Mouse (Mus musculus): ENCODE results near the gene C730034F03Rik. TPM values are rescaled to one million over a fixed set of nuclear protein-coding genes. Genes with fewer than 3 reads are reported as not detected.

Gene C730034F03Rik
- polyA plus RNA-seq, 1 experiment from 2014 or later = 6.7 TPM

- ATAC-seq = no peak
- no peak overlapping the region for H3K9ac ChIP-seq
- 0 out of 2 replicates have a peak, but pooled peaks cover 4% of the 10 kb centered on the region for H3K4me1 ChIP-seq
- H3K36me3 ChIP-seq (ENCODE audit: poor library complexity, severe bottlenecking) = no peaks in the 10 kb centered on the region
- H3K4me3 ChIP-seq = no peak overlapping the region
- 86% methylated on average over 5 of the region's 5 CpGs for WGBS
- H3K27ac ChIP-seq = no peak overlapping the region
- no peak overlapping the region for H3K4me2 ChIP-seq
- H3K27me3 ChIP-seq = no peaks in the 10 kb centered on the region
- no peaks in the 10 kb centered on the region for H3K9me3 ChIP-seq (replicated peaks)
Measured at GRCm38 (mm10) chr15:89435878-89436277, 6.5 kb downstream of the C730034F03Rik start.

DNA sequence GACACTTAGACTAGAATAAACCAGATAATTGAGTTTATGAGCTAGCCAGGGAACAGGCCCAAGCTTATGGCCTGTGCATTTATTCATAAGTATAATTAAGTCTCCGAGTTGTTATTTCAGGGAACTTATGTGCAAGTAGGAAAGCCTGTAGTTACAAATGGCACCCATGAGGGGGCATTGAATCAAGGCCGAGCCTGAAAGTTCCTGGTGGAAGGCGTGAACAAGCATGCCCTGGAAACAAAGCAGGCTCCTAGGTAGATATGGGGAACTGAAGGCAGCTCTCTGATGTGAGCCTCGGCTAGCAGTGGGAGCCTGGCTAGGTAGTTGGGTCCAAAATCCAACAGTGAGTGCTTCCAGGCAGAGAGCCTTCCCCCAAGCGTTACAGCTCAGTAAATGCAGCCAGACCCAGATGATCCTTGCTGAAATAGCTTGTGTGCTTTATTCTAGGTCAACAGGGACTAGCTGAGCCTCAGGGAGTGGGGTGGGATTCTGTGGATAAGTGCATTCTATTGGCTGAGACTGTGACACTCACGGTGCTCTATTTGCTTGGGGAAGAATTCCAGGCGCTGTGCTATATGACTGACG lies 13.2 kb downstream of the C730034F03Rik start:
- no peak overlapping the region for H3K4me2 ChIP-seq
- H3K9me3 ChIP-seq (replicated peaks) = no peaks in the 10 kb centered on the region
- H3K4me1 ChIP-seq = no peaks in the 10 kb centered on the region
- WGBS = 32% methylated on average over 8 of the region's 8 CpGs
- no peak overlapping the region for H3K9ac ChIP-seq
- no peaks in the 10 kb centered on the region for H3K36me3 ChIP-seq (ENCODE audit: poor library complexity, severe bottlenecking)
- H3K27ac ChIP-seq = no peak overlapping the region
- H3K27me3 ChIP-seq = no peaks in the 10 kb centered on the region
- no peak for ATAC-seq
- H3K4me3 ChIP-seq = no peak overlapping the region

DNA sequence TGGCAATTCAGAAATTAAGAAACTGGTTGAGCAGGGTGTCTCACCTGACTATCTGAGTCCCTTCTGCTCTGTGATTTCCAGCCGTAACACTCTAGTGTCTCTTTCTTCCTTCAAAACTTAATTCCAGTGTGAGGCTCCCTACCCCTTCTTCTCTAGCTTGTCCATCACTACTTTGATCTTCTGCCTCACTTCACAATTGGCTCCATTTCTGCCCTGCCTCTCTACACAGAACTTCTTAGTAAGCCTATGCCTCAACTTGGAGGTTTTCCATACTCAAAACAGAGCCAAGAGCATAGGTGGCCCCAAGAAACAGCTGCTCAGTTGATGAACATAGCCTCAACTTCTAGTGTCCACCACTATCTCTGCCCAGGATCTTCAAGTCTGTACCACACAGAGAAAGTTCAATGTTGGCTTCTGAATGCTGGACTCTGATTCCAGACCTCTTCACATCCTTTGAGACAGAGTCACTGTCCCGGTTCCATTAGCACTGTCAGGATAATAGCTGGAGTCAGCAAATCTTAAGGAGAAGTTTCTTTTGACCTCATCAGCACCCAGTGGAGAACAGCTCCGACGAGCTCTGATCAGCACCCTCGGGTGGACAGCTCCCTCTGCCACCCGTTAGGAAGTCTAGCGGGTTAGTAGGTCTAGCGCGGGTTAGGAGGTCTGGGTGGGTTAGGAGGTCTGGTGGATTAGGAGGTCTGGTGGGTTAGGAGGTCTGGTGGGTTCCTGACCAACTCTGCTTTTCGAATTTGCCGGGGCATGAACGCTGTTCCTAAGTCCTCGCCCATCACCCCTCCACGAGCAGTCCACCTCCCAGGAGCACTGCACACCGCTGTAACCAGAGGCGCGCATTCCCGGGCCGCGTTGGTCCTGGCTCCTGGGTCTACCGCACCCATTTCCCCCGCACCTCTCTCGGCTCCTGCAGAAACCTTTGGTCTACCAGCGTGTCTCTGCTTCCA lies 23.8 kb downstream of the C730034F03Rik start:
- H3K4me2 ChIP-seq = peak overlapping the region; percentile 88
- peak; percentile 69 for ATAC-seq
- WGBS = 5% methylated on average over 24 of the region's 24 CpGs

DNA sequence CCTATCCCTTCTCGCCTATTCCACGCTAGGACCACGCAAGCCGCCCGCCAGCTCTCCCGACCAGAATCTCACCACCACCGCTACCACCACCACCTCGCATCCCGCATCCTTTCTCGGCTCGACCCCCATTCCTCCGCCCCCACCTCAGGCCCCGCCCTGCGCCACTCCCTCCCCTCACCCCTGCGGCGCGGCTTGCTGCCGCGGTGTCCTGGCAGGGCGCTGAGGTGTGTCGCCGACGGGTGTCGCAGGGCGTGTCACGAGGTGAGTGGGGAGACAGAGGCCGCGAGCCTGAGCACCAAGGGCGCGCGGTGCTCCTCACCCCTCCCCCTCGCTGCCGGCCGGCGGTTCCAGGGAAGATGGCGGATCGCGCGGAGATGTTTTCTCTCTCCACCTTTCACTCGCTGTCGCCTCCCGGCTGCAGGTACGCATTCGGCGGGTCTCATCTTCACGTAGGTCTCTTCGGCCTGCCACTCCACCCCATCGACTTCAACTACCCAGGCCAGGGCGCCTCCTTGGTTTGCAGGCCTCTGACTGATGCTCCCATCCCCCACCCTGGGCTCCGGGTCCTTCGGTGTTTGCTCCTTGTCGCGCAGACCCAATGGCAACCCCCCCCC lies 24.6 kb downstream of the C730034F03Rik start, which contains the start of gene Mapk8ip2:
Gene Mapk8ip2 (plus strand): TSS at position 49 of the 614 bp plus-strand sequence.
- Histone ChIP-seq H3K9ac (peak within 1 kb of the TSS; percentile 88), H3K4me2 (peak within 1 kb of the TSS; percentile 88), H3K4me1 (peaks cover 26% of the 10 kb centered on the region), H3K9me3 (replicated peaks) (no peaks in the 10 kb centered on the region), H3K27ac (peak within 1 kb of the TSS; percentile 77), H3K4me3 (peak within 1 kb of the TSS; percentile 85), H3K27me3 (peaks cover 18% of the 10 kb centered on the region), H3K36me3 (ENCODE audit: poor library complexity, severe bottlenecking) (peaks cover 27% of the 10 kb centered on the region)
- under 1% methylated on average over 53 of the region's 53 CpGs for WGBS
- ATAC-seq = peak; percentile 85

More for the DNA sequence above, 23.8 kb downstream of the C730034F03Rik start:
- H3K36me3 ChIP-seq (ENCODE audit: poor library complexity, severe bottlenecking) = peaks cover 19% of the 10 kb centered on the region
- peaks cover 18% of the 10 kb centered on the region for H3K27me3 ChIP-seq
- H3K4me3 ChIP-seq = peak overlapping the region; percentile 85
- peaks cover 26% of the 10 kb centered on the region for H3K4me1 ChIP-seq
- no peak overlapping the region for H3K27ac ChIP-seq
- H3K9ac ChIP-seq = peak overlapping the region; percentile 88
- no peaks in the 10 kb centered on the region for H3K9me3 ChIP-seq (replicated peaks)

DNA sequence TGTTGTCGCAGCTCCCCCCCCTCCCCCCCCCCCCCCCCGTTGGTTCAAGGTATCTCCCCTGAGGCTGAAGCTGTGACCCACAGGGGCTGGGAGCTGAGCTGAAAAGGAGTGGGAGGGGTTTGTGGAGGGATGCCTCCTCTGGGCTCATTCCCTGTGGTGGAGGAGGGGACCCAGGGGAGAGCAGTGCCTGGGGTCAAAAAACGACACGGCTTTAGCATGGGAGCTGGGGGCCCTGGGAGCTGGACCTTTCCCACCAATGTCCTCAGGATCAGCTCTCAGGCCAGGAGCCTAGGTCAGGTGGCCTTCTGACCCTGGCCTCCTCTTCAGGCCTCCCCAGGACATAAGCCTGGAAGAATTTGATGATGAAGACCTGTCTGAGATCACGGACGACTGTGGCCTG lies 25.5 kb downstream of the C730034F03Rik start:
- H3K4me1 ChIP-seq = peaks cover 26% of the 10 kb centered on the region
- peaks cover 12% of the 10 kb centered on the region for H3K27me3 ChIP-seq
- H3K36me3 ChIP-seq (ENCODE audit: poor library complexity, severe bottlenecking) = peaks cover 36% of the 10 kb centered on the region
- peak; percentile 36 for ATAC-seq
- H3K27ac ChIP-seq = peak overlapping the region; percentile 31; the same call in 1 of the 2 replicates
- WGBS = 7% methylated on average over 4 of the region's 6 CpGs
- H3K4me2 ChIP-seq = peak overlapping the region; percentile 88
- peak overlapping the region; percentile 85 for H3K4me3 ChIP-seq
- no peaks in the 10 kb centered on the region for H3K9me3 ChIP-seq (replicated peaks)
- H3K9ac ChIP-seq = peak overlapping the region; percentile 88

DNA sequence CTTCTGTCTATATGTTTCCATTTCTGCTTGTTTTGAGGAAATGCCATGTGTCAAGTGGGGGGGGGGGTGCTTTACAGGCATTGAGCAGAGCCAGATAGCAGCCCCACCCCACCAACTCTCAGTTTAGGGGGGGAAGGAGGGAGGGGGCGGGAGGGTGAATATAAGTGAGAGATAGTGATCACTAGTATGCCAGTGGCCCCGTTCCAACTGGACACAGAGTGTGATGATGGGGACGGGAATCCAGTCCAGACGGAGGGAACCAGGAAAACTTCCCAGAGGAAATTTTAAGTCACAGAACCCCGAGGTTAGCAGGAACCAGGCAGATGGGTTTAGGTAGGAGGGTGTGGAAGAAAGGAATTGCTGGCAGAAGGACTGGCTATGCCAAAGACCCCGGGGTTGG lies 26.3 kb downstream of the C730034F03Rik start:
- peak overlapping the region; percentile 85 for H3K4me3 ChIP-seq
- H3K9me3 ChIP-seq (replicated peaks) = no peaks in the 10 kb centered on the region
- peaks cover 12% of the 10 kb centered on the region for H3K27me3 ChIP-seq
- H3K4me2 ChIP-seq = peak overlapping the region; percentile 88
- 82% methylated on average over 6 of the region's 6 CpGs for WGBS
- H3K36me3 ChIP-seq (ENCODE audit: poor library complexity, severe bottlenecking) = peaks cover 44% of the 10 kb centered on the region
- H3K27ac ChIP-seq = no peak overlapping the region
- peak overlapping the region; percentile 88 for H3K9ac ChIP-seq
- ATAC-seq = no peak
- peaks cover 26% of the 10 kb centered on the region for H3K4me1 ChIP-seq

DNA sequence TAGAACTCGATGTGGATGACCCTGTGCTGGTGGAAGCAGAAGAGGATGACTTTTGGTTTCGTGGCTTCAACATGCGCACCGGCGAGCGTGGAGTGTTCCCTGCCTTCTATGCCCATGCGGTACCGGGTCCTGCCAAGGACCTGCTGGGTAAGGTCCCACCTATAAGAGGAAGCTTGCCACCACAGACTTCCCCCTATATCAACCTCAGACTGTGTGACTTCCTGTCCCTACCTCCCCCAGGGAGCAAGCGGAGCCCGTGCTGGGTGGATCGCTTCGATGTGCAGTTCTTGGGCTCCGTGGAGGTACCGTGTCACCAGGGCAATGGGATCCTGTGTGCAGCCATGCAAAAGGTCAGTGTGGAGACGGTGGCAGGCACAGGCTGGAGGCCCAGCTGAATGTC lies 29.6 kb downstream of the C730034F03Rik start:
- ATAC-seq = no peak

DNA sequence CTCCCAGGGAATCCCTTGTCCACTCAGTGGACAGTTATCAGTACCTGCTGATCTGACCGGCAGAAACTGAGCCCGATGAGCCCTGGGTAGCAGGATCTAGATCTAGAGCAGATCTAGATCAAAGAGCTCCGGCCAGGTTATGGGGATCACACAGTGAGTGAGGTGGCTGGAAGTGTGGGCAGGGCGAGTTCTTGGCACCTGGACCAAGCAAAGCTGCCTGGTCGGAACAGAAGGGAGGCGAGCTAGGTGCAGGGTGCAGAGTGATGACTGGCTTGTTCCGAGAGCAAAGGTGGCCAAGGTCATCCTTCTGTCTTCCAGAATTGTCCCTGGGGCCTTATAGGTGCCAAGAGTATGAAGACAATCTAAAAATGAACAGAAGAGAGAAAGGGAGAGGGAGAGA lies 30.4 kb downstream of the C730034F03Rik start:
- Histone ChIP-seq H3K27me3 (no peaks in the 10 kb centered on the region), H3K4me3 (no peak overlapping the region), H3K36me3 (ENCODE audit: poor library complexity, severe bottlenecking) (peaks cover 76% of the 10 kb centered on the region), H3K4me1 (peaks cover 16% of the 10 kb centered on the region), H3K27ac (no peak overlapping the region), H3K4me2 (no peak overlapping the region), H3K9ac (no peak overlapping the region), H3K9me3 (replicated peaks) (no peaks in the 10 kb centered on the region)
- no peak for ATAC-seq
- WGBS = 91% methylated on average over 7 of the region's 7 CpGs

More for the DNA sequence above, 29.6 kb downstream of the C730034F03Rik start:
- H3K4me1 ChIP-seq = peaks cover 20% of the 10 kb centered on the region
- no peak overlapping the region for H3K4me2 ChIP-seq
- H3K4me3 ChIP-seq = no peak overlapping the region
- H3K27ac ChIP-seq = no peak overlapping the region
- 94% methylated on average over 15 of the region's 15 CpGs for WGBS
- H3K9ac ChIP-seq = no peak overlapping the region
- no peaks in the 10 kb centered on the region for H3K27me3 ChIP-seq
- no peaks in the 10 kb centered on the region for H3K9me3 ChIP-seq (replicated peaks)
- peaks cover 73% of the 10 kb centered on the region for H3K36me3 ChIP-seq (ENCODE audit: poor library complexity, severe bottlenecking)

DNA sequence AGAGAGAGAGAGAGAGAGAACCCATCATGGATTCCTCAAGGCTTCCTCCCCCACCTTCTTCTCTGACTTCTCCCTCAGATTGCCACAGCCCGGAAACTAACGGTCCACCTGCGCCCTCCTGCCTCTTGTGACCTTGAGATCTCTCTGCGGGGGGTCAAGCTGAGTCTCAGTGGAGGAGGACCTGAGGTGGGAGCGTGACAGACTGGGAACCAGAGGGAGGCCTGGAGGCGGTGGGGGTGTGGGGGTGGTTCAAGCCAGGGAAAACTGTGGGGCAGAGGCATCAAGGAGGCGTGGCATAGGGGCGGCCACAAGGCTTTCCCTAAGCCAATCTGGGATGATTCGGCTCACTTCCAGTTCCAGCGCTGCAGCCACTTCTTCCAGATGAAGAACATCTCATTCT lies 30.9 kb downstream of the C730034F03Rik start:
- Histone ChIP-seq H3K4me1 (peaks cover 15% of the 10 kb centered on the region), H3K4me2 (no peak overlapping the region), H3K36me3 (ENCODE audit: poor library complexity, severe bottlenecking) (peaks cover 76% of the 10 kb centered on the region), H3K27ac (no peak overlapping the region), H3K27me3 (no peaks in the 10 kb centered on the region), H3K9me3 (replicated peaks) (no peaks in the 10 kb centered on the region), H3K9ac (no peak overlapping the region), H3K4me3 (no peak overlapping the region)
- WGBS = 80% methylated on average over 10 of the region's 10 CpGs
- ATAC-seq = no peak

DNA sequence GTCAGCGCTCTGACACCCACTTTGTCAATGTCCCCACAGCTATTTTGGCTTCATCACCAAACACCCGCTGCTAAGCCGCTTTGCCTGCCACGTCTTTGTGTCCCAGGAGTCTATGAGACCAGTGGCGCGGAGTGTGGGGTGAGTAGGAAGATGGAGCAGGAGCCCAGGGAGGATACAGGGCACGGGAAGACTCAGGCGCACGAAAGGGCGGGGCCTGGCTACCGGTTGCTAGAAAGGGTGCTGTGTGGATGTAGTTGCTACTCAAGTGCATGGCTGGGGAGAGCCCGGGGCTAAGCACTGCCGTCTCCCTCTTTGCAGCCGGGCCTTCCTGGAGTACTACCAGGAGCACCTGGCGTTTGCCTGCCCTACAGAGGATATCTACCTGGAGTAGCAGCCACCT lies 31.9 kb downstream of the C730034F03Rik start:
- Histone ChIP-seq H3K4me1 (peaks cover 6% of the 10 kb centered on the region), H3K27ac (no peak overlapping the region), H3K27me3 (no peaks in the 10 kb centered on the region), H3K9me3 (replicated peaks) (no peaks in the 10 kb centered on the region), H3K4me2 (no peak overlapping the region), H3K36me3 (ENCODE audit: poor library complexity, severe bottlenecking) (peaks cover 75% of the 10 kb centered on the region), H3K4me3 (no peak overlapping the region), H3K9ac (no peak overlapping the region)
- no peak for ATAC-seq
- WGBS = 89% methylated on average over 15 of the region's 15 CpGs

DNA sequence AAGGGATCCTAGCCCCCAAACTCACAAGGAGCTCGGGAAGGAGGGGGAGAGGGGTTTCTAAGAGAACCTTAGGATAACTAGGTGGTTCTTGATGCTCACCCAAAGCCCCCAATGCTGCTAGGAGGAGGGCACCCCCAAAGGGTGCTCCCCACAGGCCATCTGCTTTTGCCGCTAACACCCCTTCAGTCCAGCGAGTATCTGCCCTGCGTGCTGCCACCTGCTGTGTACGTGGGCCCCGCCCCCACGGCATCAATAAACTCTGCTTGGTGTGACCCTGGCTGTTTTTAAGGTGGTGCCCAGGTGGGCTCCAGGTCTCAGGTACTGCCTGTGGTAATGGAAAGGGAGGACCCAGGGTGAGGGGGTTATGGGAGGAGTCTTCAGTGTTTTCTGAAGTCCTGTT lies 32.8 kb downstream of the C730034F03Rik start:
- ATAC-seq = no peak

More for the DNA sequence above, 32.8 kb downstream of the C730034F03Rik start:
- H3K27me3 ChIP-seq = no peaks in the 10 kb centered on the region
- H3K9ac ChIP-seq = no peak overlapping the region
- no peak overlapping the region for H3K27ac ChIP-seq
- no peak overlapping the region for H3K4me3 ChIP-seq
- H3K4me1 ChIP-seq = peaks cover 4% of the 10 kb centered on the region
- H3K9me3 ChIP-seq (replicated peaks) = no peaks in the 10 kb centered on the region
- H3K36me3 ChIP-seq (ENCODE audit: poor library complexity, severe bottlenecking) = peaks cover 67% of the 10 kb centered on the region
- WGBS = 84% methylated on average over 7 of the region's 7 CpGs
- H3K4me2 ChIP-seq = no peak overlapping the region
